Mouse (Mus musculus): ENCODE results near the gene Evl.
A peak's percentile ranks its signal among the peaks of the same experiment; 100 is the strongest.
"Not testable (repeated sequence)": the region's sequence is repeated elsewhere in the genome, so short reads cannot be mapped to it uniquely, and the experiment has no call there.

Evl gene

GRCm38 (mm10) chr12:108698697-108699471, 144.4 kb downstream of the Evl start:
- no peak for DNase-seq (ENCODE audit: low read depth)

- DNase-seq (ENCODE audit: low read depth), result no peak
These were observed 145.1 kb downstream of the Evl start for GRCm38 (mm10) chr12:108699576-108699975.

DNA sequence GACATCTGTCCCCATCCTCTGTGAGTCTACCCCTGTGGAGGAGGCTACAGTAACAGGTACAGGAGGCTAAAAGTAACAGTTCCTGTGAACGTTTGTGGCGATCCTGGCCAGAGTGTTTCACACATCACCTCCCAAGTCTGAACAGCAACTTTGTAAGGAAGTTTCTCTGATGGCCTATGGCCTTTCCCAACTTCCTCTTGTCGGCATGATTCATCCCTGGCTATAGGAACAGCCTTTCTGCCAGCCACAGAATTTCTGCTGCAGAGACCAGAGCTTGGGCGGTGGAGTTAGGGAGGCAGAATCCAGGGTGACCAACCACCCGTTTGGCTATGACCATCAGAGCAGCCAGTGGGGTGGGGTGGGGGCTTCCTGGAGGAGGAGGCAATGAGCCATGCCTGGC, 145.5 kb downstream of the Evl start:
- no peak for DNase-seq (ENCODE audit: low read depth)

- no peak for DNase-seq (ENCODE audit: low read depth)
These were observed 146.7 kb downstream of the Evl start for GRCm38 (mm10) chr12:108701221-108701620.

GRCm38 (mm10) chr12:108702185-108702584, 147.7 kb downstream of the Evl start, which contains the start of gene Degs2:
Gene Degs2 (minus strand): TSS chr12:108702315.
- DNase-seq (ENCODE audit: low read depth), result no peak

GRCm38 (mm10) chr12:108705486-108705885, 151.0 kb downstream of the Evl start:
- no peak for DNase-seq (ENCODE audit: low read depth)

DNA sequence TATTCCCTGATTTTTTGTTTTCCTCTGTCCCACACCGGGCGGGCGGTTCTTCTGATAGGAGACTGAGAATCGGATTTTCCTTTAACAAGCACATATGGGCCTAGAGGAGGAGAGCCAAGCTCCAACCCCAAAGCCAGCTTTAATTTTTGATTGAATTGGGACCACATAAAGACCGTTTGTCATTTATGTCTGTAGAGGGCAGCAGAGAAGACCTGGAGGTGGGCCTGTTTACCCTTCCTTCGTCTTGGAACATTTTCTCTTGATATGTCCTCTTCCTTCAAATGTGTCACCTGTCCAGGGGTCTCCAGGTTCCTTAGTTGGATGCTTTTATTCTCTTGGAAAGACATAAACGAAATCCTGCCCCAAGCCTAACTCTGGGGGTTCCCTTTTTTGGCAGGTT, 151.6 kb downstream of the Evl start:
- DNase-seq (ENCODE audit: low read depth), result peak; percentile 53

GRCm38 (mm10) chr12:108709386-108709785, 154.9 kb downstream of the Evl start:
- no peak for DNase-seq (ENCODE audit: low read depth)

DNA sequence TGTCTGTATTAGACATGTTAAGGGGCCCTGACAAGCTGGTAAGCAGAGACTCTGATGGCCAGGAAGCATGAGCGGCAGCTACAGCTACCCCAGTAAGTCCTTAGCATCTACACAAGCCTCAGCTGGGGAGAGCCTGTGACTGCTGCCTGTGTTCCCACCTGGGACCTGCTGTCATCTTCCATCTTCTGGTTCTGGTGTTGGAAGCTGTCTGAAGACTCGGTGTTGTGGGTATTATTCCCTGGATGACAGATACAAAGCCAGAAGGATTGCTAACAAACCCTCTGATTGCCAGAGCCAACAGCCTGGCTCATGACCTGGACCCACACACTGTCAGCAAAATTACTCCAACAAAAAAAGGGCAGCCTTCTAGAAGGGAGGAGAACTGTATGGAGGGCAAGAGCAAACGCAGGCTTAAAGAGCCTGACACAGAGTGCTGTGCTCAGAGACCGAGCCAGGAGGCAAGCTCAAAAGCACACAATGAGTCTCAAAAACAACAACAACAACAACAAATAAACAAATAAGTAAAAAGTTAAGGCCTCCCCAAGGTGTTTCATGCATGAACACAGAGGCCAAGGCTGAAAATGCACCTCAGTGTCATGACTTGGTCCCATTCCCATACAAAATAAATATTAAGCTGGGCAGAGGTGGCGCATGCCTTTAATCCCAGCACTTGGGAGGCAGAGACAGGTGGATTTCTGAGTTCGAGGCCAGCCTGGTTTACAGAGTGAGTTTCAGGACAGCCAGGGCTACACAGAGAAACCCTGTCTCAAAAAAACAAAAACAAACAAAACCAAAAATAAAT, 155.6 kb downstream of the Evl start:
- DNase-seq (ENCODE audit: low read depth), result no peak

DNA sequence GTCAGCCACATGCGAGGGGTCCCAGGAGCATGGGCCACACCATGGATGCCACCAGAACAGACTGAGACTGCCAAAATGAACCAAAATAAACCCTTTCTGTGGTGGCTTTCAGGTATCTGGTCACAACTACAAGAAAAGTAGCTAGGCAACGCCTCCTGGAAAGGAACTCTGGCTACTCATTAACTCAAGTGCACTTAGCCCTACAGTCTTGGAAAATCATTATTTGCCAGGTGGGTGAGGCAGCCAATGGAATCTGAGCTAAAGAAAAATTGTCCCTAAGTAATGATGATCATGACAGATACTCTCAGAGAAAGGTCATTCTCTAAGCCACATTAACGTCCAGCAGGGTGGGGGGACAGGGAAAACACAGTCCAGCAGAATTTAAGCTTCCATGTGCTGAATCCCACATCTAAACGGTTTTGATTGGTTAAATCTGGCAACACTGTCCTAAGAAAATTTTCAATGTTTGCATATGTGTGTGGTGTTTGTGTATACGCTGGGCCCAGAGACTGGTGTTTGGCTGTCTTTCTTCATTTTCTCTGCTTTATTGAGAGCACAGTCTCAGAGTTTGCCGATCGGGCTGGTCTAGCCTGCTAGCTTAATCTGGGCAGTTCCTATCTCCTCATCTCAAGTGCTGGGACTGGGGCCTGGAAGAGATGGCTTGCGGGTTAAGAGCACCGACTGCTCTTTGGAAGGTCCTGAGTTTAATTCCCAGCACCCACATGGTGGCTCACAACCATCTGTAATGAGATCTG, 156.5 kb downstream of the Evl start:
- no peak for DNase-seq (ENCODE audit: low read depth)

DNA sequence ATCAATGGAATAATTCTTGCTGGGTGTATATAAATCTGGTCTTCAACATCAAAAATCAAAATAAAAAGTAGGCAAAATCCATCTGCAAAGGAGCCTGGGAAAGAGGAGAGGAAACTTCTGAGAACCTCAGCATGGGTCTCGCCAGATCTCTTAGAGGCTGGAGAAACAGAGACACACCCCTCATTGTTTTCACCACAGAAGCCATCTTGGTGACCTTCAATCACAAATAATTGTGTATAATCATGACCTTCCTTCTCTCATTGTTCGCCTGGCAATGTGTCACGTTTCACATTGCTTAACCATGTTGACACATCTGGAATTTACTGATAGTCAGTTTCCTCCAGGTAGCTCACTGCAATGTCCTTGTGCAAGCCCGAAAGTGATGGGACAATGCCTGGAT, 158.0 kb downstream of the Evl start:
- DNase-seq (ENCODE audit: low read depth), result no peak

DNA sequence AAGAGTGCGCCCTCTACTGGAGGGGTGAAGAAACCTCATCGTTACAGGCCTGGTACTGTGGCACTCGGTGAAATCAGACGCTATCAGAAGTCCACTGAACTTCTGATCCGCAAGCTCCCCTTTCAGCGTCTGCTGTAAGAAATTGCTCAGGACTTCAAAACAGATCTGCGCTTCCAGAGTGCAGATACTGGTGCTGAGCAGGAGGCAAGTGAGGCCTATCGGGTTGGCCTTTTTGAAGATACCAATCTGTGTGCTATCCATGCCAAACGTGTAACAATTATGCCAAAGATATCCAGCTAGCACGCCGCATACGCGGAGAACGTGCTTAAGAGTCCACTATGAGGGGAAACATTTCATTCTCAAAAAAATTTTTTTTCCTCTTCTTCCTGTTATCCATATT, 159.5 kb downstream of the Evl start:
- not testable (repeated sequence) for DNase-seq (ENCODE audit: low read depth)

DNA sequence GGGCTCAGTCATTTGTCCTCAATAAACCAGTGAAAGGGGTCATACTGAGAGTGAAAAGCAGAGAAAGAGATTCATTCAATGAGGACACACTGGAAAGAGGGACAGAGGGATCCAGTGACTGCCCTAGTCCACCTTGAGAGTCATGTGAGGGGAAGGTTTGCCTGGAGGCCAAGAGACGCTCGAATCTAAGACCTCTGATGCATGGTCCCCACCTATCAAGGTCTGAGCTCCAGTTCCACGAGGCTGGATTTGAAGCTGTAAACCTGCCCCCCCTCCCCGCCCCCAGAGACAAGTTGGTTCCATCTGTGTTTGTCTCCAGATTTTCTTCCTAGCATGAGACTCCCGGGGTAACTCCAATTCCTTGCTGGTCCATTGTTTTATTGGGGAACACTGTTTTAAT, 161.3 kb downstream of the Evl start:
- no peak for DNase-seq (ENCODE audit: low read depth)

DNA sequence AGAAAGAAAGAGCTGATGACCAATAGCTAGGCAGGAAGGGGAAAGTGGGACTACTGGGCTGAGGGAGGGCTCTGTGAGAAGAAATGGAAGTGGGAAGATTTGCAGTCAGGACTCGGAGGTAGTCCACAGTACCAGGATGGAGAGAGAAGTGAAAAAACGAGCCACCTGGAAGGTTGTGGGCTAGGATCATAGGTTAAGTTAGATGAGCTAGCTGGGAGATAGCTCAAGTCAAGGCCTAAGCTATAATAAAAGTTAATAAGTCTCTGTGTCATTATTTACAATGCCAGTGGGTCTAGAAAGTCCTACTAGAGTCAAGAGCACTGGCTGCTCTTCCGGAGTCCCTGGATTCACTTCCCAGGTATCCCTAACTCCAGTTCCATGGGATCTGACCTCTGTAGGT, 164.0 kb downstream of the Evl start:
- DNase-seq (ENCODE audit: low read depth), result no peak

DNA sequence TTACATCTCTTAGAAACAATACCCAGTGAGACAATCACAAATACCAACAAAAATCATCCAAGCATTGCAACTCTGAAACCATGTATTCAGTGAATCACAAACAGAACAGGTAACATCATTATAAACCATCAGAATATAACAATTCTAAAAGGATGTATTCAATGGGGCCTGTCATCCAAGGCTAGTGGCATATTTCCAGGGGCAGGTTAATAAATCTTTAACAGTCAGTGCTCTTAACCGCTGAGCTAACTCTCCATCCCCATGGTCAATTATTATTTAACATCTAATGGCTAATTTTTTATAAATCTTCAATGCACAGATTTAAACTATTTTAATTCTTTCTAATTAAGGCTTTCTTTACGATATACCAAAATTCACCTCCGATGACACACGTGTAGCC, 167.9 kb downstream of the Evl start:
- DNase-seq (ENCODE audit: low read depth), result no peak

DNA sequence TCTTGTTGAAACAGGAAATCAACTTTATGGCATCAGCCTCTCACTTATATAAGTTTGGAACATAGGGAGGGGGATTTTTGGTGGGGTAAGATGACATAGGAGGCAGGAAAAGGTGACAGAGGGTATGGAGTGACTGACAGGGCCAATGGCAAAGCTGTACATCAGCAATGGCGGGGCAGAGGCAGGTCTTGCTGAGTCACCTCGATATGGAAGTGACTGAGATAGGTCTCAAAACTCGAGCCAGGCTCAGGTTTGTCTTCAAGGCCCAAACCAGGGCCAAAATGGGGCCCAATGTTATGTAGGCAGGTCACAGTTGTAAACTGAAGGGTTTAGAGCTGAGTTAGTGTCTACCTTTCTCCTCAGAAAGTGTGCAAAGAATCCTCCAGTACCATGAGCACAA, 169.3 kb downstream of the Evl start:
- no peak for DNase-seq (ENCODE audit: low read depth)

DNA sequence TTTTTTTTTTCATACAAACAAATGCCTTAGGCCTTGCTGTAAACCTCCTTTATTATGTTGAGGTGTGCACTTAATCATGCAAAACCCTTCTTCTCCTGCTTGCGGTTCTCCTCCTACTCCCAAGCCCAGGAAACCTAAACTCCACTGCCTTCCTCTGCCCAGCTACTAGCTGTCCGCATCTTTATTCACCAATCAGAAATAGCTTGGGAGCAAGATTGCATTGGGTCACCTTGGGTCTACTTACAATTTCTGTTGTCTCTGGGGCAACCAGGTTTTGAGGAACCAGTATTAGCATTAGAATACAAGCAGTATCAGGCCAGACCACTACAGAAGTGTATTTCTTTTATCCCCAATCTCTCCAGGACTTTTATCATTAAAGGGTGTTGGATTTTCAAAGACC, 179.9 kb downstream of the Evl start:
- no peak for DNase-seq (ENCODE audit: low read depth)

GRCm38 (mm10) chr12:108737838-108738237, 183.3 kb downstream of the Evl start:
- DNase-seq (ENCODE audit: low read depth), result no peak

All from induced T-regulatory cell, adult 2 months (primary cell).